Mouse (Mus musculus): ENCODE data around the gene Sctr.
A peak's percentile ranks its signal among the peaks of the same experiment; 100 is the strongest.

Sctr gene

GRCm38 (mm10) chr1:120066625-120067024 is 59.9 kb downstream of the Sctr start:
- no peak for DNase-seq (ENCODE audit: low read depth in 1 of 2, low spot score in 2 of 2)

- DNase-seq (ENCODE audit: low read depth in 1 of 2, low spot score in 2 of 2) = no peak
These were observed 62.4 kb downstream of the Sctr start for GRCm38 (mm10) chr1:120069120-120069519.

- DNase-seq (ENCODE audit: low read depth in 1 of 2, low spot score in 2 of 2) = no peak
These were observed 63.5 kb downstream of the Sctr start for GRCm38 (mm10) chr1:120070168-120070567.

- DNase-seq (ENCODE audit: low read depth in 1 of 2, low spot score in 2 of 2) = no peak
These were observed 64.4 kb downstream of the Sctr start for GRCm38 (mm10) chr1:120071133-120071532.

GRCm38 (mm10) chr1:120072900-120073299 is 66.2 kb downstream of the Sctr start:
- no peak for DNase-seq (ENCODE audit: low read depth in 1 of 2, low spot score in 2 of 2)

GRCm38 (mm10) chr1:120073519-120074306 is 67.0 kb downstream of the Sctr start, which contains the start of gene Tmem37:
Tmem37 (minus strand) TSS chr1:120074074.
- DNase-seq (ENCODE audit: low read depth in 1 of 2, low spot score in 2 of 2) = peak; percentile 24 to 34

GRCm38 (mm10) chr1:120074307-120074702 is 67.6 kb downstream of the Sctr start:
- no peak for DNase-seq (ENCODE audit: low read depth in 1 of 2, low spot score in 2 of 2)

GRCm38 (mm10) chr1:120074931-120075330 is 68.2 kb downstream of the Sctr start:
- DNase-seq (ENCODE audit: low read depth in 1 of 2, low spot score in 2 of 2) = no peak

- DNase-seq (ENCODE audit: low read depth in 1 of 2, low spot score in 2 of 2) = peak in 1 of 2 experiments; percentile 28
These were observed 68.8 kb downstream of the Sctr start for GRCm38 (mm10) chr1:120075507-120075906.

- no peak for DNase-seq (ENCODE audit: low read depth in 1 of 2, low spot score in 2 of 2)
These were observed 71.2 kb downstream of the Sctr start for GRCm38 (mm10) chr1:120077746-120078410.

- DNase-seq (ENCODE audit: low read depth in 1 of 2, low spot score in 2 of 2) = no peak
These were observed 73.9 kb downstream of the Sctr start for GRCm38 (mm10) chr1:120080632-120081031.

- DNase-seq (ENCODE audit: low read depth in 1 of 2, low spot score in 2 of 2) = no peak
These were observed 76.4 kb downstream of the Sctr start for GRCm38 (mm10) chr1:120082957-120083585.

- DNase-seq (ENCODE audit: low read depth in 1 of 2, low spot score in 2 of 2) = no peak
These were observed 77.3 kb downstream of the Sctr start for GRCm38 (mm10) chr1:120083921-120084517.

- DNase-seq (ENCODE audit: low read depth in 1 of 2, low spot score in 2 of 2) = no peak
These were observed 79.0 kb downstream of the Sctr start for GRCm38 (mm10) chr1:120085696-120086095.

GRCm38 (mm10) chr1:120086644-120087043 is 80.0 kb downstream of the Sctr start:
- DNase-seq (ENCODE audit: low read depth in 1 of 2, low spot score in 2 of 2) = no peak

- no peak for DNase-seq (ENCODE audit: low read depth in 1 of 2, low spot score in 2 of 2)
These were observed 82.5 kb downstream of the Sctr start for GRCm38 (mm10) chr1:120089180-120089579.

GRCm38 (mm10) chr1:120090880-120091570 is 84.3 kb downstream of the Sctr start:
- DNase-seq (ENCODE audit: low read depth in 1 of 2, low spot score in 2 of 2) = no peak

- peak; percentile 44 to 74 for DNase-seq (ENCODE audit: low read depth in 1 of 2, low spot score in 2 of 2)
These were observed 86.9 kb downstream of the Sctr start for GRCm38 (mm10) chr1:120093482-120094134.

- no peak for DNase-seq (ENCODE audit: low read depth in 1 of 2, low spot score in 2 of 2)
These were observed 88.2 kb downstream of the Sctr start for GRCm38 (mm10) chr1:120094920-120095319.

- peak in 1 of 2 experiments; percentile 44 for DNase-seq (ENCODE audit: low read depth in 1 of 2, low spot score in 2 of 2)
These were observed 91.6 kb downstream of the Sctr start for GRCm38 (mm10) chr1:120098327-120098726.
